Mouse (Mus musculus) liver, embryonic 14.5 days (tissue): ENCODE data around the gene Tpo.

Experiments
- CTCF ChIP-seq: IDR thresholded peaks from 2 replicates; pipeline ENCODE4 v1.5.1; 2016; ENCODE audit warnings: antibody characterized with exemption, low read depth, control low read depth
- EP300 ChIP-seq: IDR thresholded peaks from 2 replicates; pipeline ENCODE4 v1.6.1; 2016; ENCODE audit warnings: antibody characterized with exemption, low read depth

DNA sequence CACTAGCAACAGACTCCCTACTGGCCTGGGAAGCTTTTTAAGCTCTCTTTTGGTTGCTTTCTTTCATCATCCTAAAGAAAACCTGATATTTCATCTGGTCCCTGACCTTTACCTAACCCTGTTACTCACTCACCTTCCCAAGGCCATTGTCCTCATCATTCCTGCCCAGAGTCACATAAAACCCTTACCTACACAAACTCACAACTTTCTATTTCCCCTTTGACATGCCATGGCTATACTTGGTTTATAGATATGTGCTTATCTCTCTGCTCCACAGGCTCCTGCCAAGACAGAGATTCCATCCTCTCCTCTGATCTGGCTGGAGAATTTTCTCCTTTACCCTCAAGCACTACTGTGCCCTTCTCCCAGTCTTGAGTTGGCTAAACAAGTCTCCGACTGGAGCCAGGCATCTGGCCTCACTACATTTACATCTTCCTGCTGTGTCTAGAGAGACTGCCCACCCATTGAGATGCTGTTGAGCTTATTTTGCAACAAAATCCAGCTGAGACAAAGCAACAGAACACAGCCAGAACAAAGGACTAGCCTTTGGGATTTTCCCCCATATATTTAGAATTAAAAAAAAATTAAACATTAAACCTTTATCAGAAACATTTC, 70.8 kb downstream of the Tpo start:
- TF ChIP-seq CTCF (no peak), EP300 (no peak)
